Mouse (Mus musculus) mouse trophoblast stem cell (cell line): ENCODE results near the gene Odf4.

Experiments used
- in situ Hi-C, 2 experiments: fragments of 300-500 bp; cut with MseI, MboI; formaldehyde crosslinking; loops; 2 replicates in 1 of 2; 3 replicates in 1 of 2; pipeline ENCODE4 v1.15.1; 2025

Gene Odf4

GRCm38 (mm10) chr11:68902823-68903222 is 24.1 kb downstream of the Odf4 start:
- in situ Hi-C loops = no loop called here

GRCm38 (mm10) chr11:68902367-68902766 is 24.5 kb downstream of the Odf4 start:
- in situ Hi-C loops = no loop called here

- in situ Hi-C loops = no loop called here
Observed at GRCm38 (mm10) chr11:68902047-68902364, 24.9 kb downstream of the Odf4 start.

- in situ Hi-C loops = no loop called here
Observed at GRCm38 (mm10) chr11:68901351-68902046, 25.4 kb downstream of the Odf4 start, which contains the start of gene Rpl26. Gene Rpl26, plus strand, starts transcription at chr11:68901583.

GRCm38 (mm10) chr11:68900519-68901350 is 26.1 kb downstream of the Odf4 start:
- in situ Hi-C loops = no loop called here

- in situ Hi-C loops = no loop called here
Observed at GRCm38 (mm10) chr11:68899815-68900214, 27.1 kb downstream of the Odf4 start.

GRCm38 (mm10) chr11:68898790-68899189 is 28.1 kb downstream of the Odf4 start:
- in situ Hi-C loops = no loop called here

GRCm38 (mm10) chr11:68897838-68898237 is 29.0 kb downstream of the Odf4 start:
- in situ Hi-C loops = no loop called here

- in situ Hi-C loops = no loop called here
Observed at GRCm38 (mm10) chr11:68897120-68897519, 29.8 kb downstream of the Odf4 start.

- in situ Hi-C loops = no loop called here
Observed at GRCm38 (mm10) chr11:68896247-68896646, 30.6 kb downstream of the Odf4 start.

- in situ Hi-C loops = no loop called here
Observed at GRCm38 (mm10) chr11:68893911-68894464, 32.9 kb downstream of the Odf4 start.

- in situ Hi-C loops = no loop called here
Observed at GRCm38 (mm10) chr11:68892233-68892832, 34.5 kb downstream of the Odf4 start.

- in situ Hi-C loops = no loop called here
Observed at GRCm38 (mm10) chr11:68891823-68892222, 35.1 kb downstream of the Odf4 start.

- in situ Hi-C loops = no loop called here
Observed at GRCm38 (mm10) chr11:68890625-68891024, 36.3 kb downstream of the Odf4 start.

- in situ Hi-C loops = no loop called here
Observed at GRCm38 (mm10) chr11:68888653-68889052, 38.2 kb downstream of the Odf4 start.

GRCm38 (mm10) chr11:68888253-68888652 is 38.6 kb downstream of the Odf4 start, which contains the start of gene Rnf222:
Gene Rnf222, plus strand, starts transcription at chr11:68888553.
- in situ Hi-C loops = no loop called here

- in situ Hi-C loops = no loop called here
Observed at GRCm38 (mm10) chr11:68886091-68886490, 40.8 kb downstream of the Odf4 start.

- in situ Hi-C loops = no loop called here
Observed at GRCm38 (mm10) chr11:68884368-68884767, 42.5 kb downstream of the Odf4 start.

- in situ Hi-C loops = no loop called here
Observed at GRCm38 (mm10) chr11:68883843-68884242, 43.0 kb downstream of the Odf4 start.

GRCm38 (mm10) chr11:68882107-68882506 is 44.8 kb downstream of the Odf4 start:
- in situ Hi-C loops = no loop called here

- in situ Hi-C loops = no loop called here
Observed at GRCm38 (mm10) chr11:68878811-68879210, 48.1 kb downstream of the Odf4 start.

GRCm38 (mm10) chr11:68874841-68875240 is 52.0 kb downstream of the Odf4 start:
- in situ Hi-C loops = no loop called here
